Mouse (Mus musculus) midbrain, embryonic 11.5 days (tissue): ENCODE measurements at regions not wholly inside any gene's neighbourhood (a gene's known extent, or its start where the extent isn't known, plus 50 kb on each side); places are given as distances from the start of the nearest gene placed in this dataset.

ENCODE experiments used
- ATAC-seq: fragments of 200-750 bp; cut with Nextera tagmentation; 2 replicates; pipeline ENCODE4 v1.8.0; 2017; ENCODE audit warnings: moderate TSS enrichment, moderate library complexity; ENCODE audit not compliant: low FRiP score
- DNase-seq: peaks from one replicate; pipeline ENCODE4 v3.0.0; 2015; ENCODE audit warnings: low spot score; ENCODE audit errors: missing footprints
- H3K27ac ChIP-seq: fragments of 300-500 bp; sonication (generic); 2 replicates; pipeline ENCODE4 v1.5.1; 2014; ENCODE audit warnings: low read depth, low read length
- H3K27me3 ChIP-seq: fragments of 300-500 bp; sonication (generic); 2 replicates; pipeline ENCODE4 v1.6.1; 2014; ENCODE audit warnings: mild to moderate bottlenecking, low read length, moderate library complexity, mixed read lengths; ENCODE audit not compliant: control insufficient read depth, insufficient read depth
- H3K36me3 ChIP-seq: fragments of 300-500 bp; sonication (generic); 2 replicates; pipeline ENCODE4 v1.6.1; 2014; ENCODE audit warnings: mild to moderate bottlenecking, low read length, moderate library complexity, mixed read lengths; ENCODE audit not compliant: control insufficient read depth, insufficient read depth
- H3K4me1 ChIP-seq: fragments of 300-500 bp; sonication (generic); 2 replicates; pipeline ENCODE4 v1.6.1; 2014; ENCODE audit warnings: low read length; ENCODE audit not compliant: control insufficient read depth, insufficient read depth
- H3K4me2 ChIP-seq: fragments of 300-500 bp; sonication (generic); 2 replicates; pipeline ENCODE4 v1.6.1; 2014; ENCODE audit warnings: mild to moderate bottlenecking, moderate library complexity
- H3K4me3 ChIP-seq: fragments of 300-500 bp; sonication (generic); 2 replicates; pipeline ENCODE4 v1.5.1; 2014; ENCODE audit warnings: low read depth, low read length
- H3K9ac ChIP-seq: fragments of 300-500 bp; sonication (generic); 2 replicates; pipeline ENCODE4 v1.6.1; 2014; ENCODE audit warnings: low read length
- H3K9me3 ChIP-seq: fragments of 300-500 bp; sonication (generic); 2 replicates; pipeline ENCODE4 v1.6.1; 2016; ENCODE audit warnings: low read length; ENCODE audit not compliant: control insufficient read depth
- WGBS: fragments of 180-500 bp; shearing (Covaris S2); extraction: QIAGEN DNeasy Blood & Tissue Kit; methylation state at CpG from one replicate; pipeline ENCODE4 v1.1.7; 2014; 5-methylcytosine and 5-hydroxymethylcytosine counted together

DNA sequence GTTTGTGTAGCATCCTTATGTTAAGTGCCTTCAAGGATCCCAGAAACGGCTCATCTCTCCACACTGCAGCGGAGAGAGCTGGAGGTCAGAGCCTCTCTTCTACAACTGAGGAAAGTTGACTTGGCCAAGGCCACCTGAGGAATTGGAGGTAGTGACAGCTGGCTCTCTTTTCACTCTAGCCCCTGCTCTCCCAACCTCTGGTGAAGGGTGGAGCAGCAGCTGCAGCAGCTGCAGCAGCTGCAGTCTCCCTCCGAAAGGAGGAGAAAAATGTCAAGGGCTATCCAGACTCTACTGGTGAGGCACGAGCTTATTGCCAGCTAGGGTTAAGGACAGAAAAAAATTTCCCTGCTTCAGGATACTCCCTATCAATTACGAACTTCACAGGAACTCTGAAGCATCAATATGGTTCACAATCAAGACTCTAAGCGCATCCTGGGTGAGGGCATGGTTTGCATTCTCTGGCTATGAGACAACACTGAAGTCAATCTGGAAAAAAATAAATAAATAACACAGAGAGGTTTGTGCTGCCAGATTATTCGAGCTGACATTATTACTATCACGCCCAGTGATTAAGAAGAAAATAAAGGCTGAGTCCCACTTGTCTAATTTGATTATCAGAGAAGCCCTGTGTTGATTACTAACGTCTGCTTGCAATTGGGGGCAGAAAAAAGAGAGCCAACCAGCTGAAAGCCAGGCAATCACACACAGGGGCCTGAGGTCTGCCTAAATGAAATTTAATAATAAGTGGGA, 134.2 kb upstream of the Rad23b start:
- H3K4me1 ChIP-seq: peaks cover 9% of the 10 kb centered on the region; the same call in 1 of the 2 replicates
- H3K9ac ChIP-seq: no peak overlapping the region; the same call in 1 of the 2 replicates
- no peaks in the 10 kb centered on the region for H3K36me3 ChIP-seq
- no peaks in the 10 kb centered on the region for H3K9me3 ChIP-seq
- no peaks in the 10 kb centered on the region for H3K27me3 ChIP-seq
- H3K4me2 ChIP-seq: no peak overlapping the region
- DNase-seq (no peak), ATAC-seq (no peak)
- H3K27ac ChIP-seq: no peak overlapping the region
- no peak overlapping the region for H3K4me3 ChIP-seq
- WGBS: 53% methylated on average over 9 of the region's 9 CpGs

- DNase-seq (no peak), ATAC-seq (no peak)
- Histone ChIP-seq H3K4me1 (peaks cover 9% of the 10 kb centered on the region; the same call in 1 of the 2 replicates), H3K4me3 (no peak overlapping the region), H3K9ac (no peak overlapping the region; the same call in 1 of the 2 replicates), H3K9me3 (no peaks in the 10 kb centered on the region), H3K27ac (peak overlapping the region; percentile 40; the same call in 1 of the 2 replicates), H3K4me2 (no peak overlapping the region), H3K36me3 (no peaks in the 10 kb centered on the region), H3K27me3 (no peaks in the 10 kb centered on the region)
- WGBS: 28% methylated on average over 6 of the region's 6 CpGs
These were observed 133.7 kb upstream of the Rad23b start for GRCm38 (mm10) chr4:55216175-55216545.

- H3K4me3 ChIP-seq: no peak overlapping the region
- no peaks in the 10 kb centered on the region for H3K27me3 ChIP-seq
- no peak overlapping the region for H3K4me2 ChIP-seq
- no peak overlapping the region for H3K9ac ChIP-seq
- no peak overlapping the region for H3K27ac ChIP-seq
- H3K36me3 ChIP-seq: no peaks in the 10 kb centered on the region
- ATAC-seq (no peak), DNase-seq (no peak)
- H3K9me3 ChIP-seq: no peaks in the 10 kb centered on the region
- 83% methylated on average over 5 of the region's 5 CpGs for WGBS
- no peaks in the 10 kb centered on the region for H3K4me1 ChIP-seq
These were observed 124.1 kb upstream of the Rad23b start for GRCm38 (mm10) chr4:55225766-55226165.

DNA sequence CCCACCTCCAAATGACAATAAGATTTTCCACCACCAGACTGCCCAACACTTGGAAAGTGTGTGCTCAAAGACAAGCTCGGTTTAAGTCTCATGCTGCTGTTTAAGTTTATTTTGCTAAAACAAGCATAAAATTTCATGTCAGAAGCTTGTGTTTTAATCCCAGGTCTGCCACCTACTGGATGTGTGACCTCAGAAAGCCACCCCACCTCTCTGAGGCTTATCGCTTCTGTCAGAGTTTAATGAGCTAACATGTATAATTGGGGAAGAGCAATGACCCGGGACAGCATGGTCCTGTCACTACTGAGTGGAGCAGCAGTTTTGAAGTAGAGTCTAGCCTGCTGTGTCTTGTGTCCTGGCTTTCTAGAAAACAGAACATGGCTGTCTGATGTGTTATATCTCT, 122.4 kb upstream of the Rad23b start:
- H3K4me2 ChIP-seq: no peak overlapping the region

DNA sequence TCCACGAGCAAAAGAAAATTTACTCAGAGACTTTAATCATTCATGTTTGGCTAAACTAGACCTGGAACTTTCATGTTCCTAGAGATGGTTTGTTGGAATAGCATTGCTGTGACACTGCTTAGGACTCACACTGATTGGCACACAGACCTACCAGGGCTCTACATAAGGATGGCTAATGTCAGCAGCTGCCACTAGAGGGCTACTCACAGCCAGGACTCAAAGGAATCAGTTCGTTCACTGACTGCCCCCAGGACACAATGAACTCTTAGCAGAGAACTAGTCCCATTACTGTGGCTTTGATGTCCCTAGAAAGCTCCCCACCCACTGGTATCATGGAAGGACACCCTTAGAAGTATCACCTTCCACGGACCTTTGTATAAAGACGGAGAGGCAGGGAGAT, 118.3 kb upstream of the Rad23b start:
- H3K27ac ChIP-seq: no peak overlapping the region
- H3K9ac ChIP-seq: no peak overlapping the region
- H3K4me1 ChIP-seq: no peaks in the 10 kb centered on the region
- ATAC-seq (0 out of 2 replicates have a peak, but pooled peaks have one; percentile 42), DNase-seq (peak; percentile 87)
- H3K4me2 ChIP-seq: no peak overlapping the region
- no peaks in the 10 kb centered on the region for H3K36me3 ChIP-seq
- no peaks in the 10 kb centered on the region for H3K9me3 ChIP-seq
- 36% methylated on average over 4 of the region's 4 CpGs for WGBS
- H3K27me3 ChIP-seq: no peaks in the 10 kb centered on the region
- H3K4me3 ChIP-seq: no peak overlapping the region

More for the DNA sequence above, 122.4 kb upstream of the Rad23b start:
- no peaks in the 10 kb centered on the region for H3K9me3 ChIP-seq
- no peaks in the 10 kb centered on the region for H3K36me3 ChIP-seq
- no peak for DNase-seq
- H3K27me3 ChIP-seq: no peaks in the 10 kb centered on the region
- H3K9ac ChIP-seq: no peak overlapping the region
- no peak for ATAC-seq
- WGBS: 72% methylated on average over 3 of the region's 3 CpGs
- H3K4me3 ChIP-seq: no peak overlapping the region
- no peaks in the 10 kb centered on the region for H3K4me1 ChIP-seq
- H3K27ac ChIP-seq: no peak overlapping the region

- no peaks in the 10 kb centered on the region; the same call in 1 of the 2 replicates for H3K4me1 ChIP-seq
- H3K27me3 ChIP-seq: no peaks in the 10 kb centered on the region
- no peak overlapping the region for H3K27ac ChIP-seq
- ATAC-seq (no peak), DNase-seq (no peak)
- WGBS: 75% methylated on average over 6 of the region's 6 CpGs
- no peak overlapping the region for H3K4me2 ChIP-seq
- no peaks in the 10 kb centered on the region for H3K9me3 ChIP-seq
- no peak overlapping the region for H3K4me3 ChIP-seq
- H3K9ac ChIP-seq: no peak overlapping the region
- H3K36me3 ChIP-seq: no peaks in the 10 kb centered on the region
These were observed 112.0 kb upstream of the Rad23b start for GRCm38 (mm10) chr4:55237856-55238255.

DNA sequence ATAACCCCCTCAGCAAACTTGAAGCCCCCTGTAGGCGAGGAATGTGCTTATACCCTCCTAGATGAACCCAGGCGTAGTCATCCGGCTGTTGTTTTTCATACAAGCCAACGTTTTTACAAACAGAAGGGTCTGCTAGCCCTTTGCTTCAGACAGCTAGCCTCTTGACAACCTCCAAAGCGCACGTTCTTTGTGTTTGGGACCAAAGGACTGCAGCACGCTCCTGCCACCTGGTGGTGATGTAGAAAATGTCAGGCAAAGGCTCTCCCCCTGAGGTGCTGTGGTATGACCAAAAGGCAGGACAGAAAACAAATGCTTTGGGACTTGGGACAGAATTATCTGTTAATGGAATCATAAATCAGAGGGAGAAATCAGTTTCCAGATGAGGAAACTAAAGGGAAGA, 109.4 kb upstream of the Rad23b start:
- Histone ChIP-seq H3K9me3 (no peaks in the 10 kb centered on the region), H3K27ac (no peak overlapping the region), H3K27me3 (no peaks in the 10 kb centered on the region), H3K9ac (no peak overlapping the region), H3K4me3 (no peak overlapping the region), H3K4me1 (peaks cover 11% of the 10 kb centered on the region), H3K4me2 (no peak overlapping the region), H3K36me3 (no peaks in the 10 kb centered on the region)
- peak; percentile 63; the same call in 1 of the 2 replicates for ATAC-seq
- peak; percentile 97 for DNase-seq
- WGBS: 3% methylated on average over 7 of the region's 7 CpGs

DNA sequence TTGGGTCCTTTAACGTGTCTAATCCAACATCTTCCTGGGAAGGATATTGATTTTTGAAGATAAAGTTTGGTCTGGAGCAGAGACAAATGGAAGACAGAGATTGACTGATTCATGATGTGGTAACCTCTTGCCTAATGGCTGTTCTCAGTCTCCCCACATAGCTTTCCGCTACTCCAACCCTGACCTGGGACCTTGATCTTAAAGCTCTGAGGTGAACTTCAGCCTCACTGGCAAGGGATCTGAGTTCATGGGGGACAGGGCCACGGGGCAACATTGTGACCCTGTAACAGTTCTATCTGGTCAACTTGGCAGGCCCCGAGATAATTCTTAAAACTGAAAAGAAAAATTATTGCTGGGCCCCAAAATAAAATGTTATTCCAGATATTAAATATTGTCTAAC, 107.5 kb upstream of the Rad23b start:
- Histone ChIP-seq H3K9ac (no peak overlapping the region), H3K27ac (no peak overlapping the region), H3K27me3 (no peaks in the 10 kb centered on the region), H3K9me3 (no peaks in the 10 kb centered on the region), H3K4me1 (peaks cover 11% of the 10 kb centered on the region), H3K4me3 (no peak overlapping the region), H3K4me2 (no peak overlapping the region), H3K36me3 (no peaks in the 10 kb centered on the region)
- no peak for ATAC-seq
- DNase-seq: no peak
- 89% methylated on average over 4 of the region's 4 CpGs for WGBS

DNA sequence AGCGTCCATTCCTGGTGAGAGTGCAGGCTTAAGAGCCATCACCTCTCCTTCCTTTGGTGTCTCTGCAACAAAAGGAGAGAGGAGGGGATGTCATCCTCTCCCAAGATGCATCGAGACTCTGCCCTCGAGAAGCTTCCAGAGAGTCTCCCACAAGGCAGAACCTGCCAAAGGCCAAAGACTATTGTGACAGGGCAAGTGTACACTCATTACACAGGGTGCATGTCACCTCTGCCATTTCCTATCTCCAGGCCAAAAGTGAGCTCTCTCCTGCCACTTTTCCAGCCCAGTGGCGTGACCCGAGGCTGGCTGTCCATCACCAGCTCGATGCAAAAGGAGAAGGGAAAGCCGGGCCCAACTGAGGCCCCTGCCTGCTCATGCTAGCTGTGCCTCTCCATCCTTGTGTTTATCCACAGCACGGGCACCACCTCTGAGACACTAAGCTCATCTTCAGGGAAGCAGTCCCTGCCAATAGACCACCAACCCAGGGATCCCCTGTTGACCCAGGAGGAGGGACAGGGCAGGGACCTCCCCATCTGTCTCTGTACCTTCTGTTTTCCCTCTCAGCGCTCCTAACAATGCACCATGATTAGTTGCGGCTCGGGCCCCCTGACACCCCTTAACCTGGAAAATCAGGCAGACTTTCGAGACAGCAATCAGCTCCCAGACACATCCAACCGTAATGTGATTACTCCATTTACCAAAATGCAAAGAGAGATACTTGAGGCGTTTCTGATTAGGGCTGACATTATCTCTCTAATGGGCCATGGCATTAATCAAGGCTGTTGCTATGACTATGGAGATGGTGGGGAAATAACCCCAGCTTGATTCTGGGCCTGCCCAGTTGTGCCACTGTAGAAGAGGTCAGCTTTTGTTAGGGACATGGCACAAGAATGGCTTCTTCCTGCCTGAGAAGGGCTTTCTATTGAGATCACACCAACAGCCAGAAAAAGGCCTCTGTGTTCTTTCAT, 106.5 kb upstream of the Rad23b start:
- H3K36me3 ChIP-seq: no peaks in the 10 kb centered on the region
- peaks cover 12% of the 10 kb centered on the region for H3K4me1 ChIP-seq
- H3K27ac ChIP-seq: no peak overlapping the region
- no peaks in the 10 kb centered on the region for H3K9me3 ChIP-seq
- WGBS: 56% methylated on average over 14 of the region's 14 CpGs
- ATAC-seq (0 out of 2 replicates have a peak, but pooled peaks have one; percentile 9), DNase-seq (no peak)
- no peak overlapping the region for H3K4me2 ChIP-seq
- no peaks in the 10 kb centered on the region for H3K27me3 ChIP-seq
- H3K9ac ChIP-seq: no peak overlapping the region
- no peak overlapping the region for H3K4me3 ChIP-seq
